Mouse (Mus musculus) erythroblast, embryonic 14.5 days (primary cell): ENCODE results near the gene Itgb1bp1.

ENCODE experiments used
- GATA1 ChIP-seq: IDR thresholded peaks from 2 replicates; pipeline ENCODE4 v1.6.1; 2012; ENCODE audit warnings: low read length, inconsistent platforms, mixed read lengths
- TAL1 ChIP-seq: IDR thresholded peaks from 3 replicates; pipeline ENCODE4 v1.6.1; 2012; ENCODE audit warnings: low read length, inconsistent platforms, mixed read lengths

DNA sequence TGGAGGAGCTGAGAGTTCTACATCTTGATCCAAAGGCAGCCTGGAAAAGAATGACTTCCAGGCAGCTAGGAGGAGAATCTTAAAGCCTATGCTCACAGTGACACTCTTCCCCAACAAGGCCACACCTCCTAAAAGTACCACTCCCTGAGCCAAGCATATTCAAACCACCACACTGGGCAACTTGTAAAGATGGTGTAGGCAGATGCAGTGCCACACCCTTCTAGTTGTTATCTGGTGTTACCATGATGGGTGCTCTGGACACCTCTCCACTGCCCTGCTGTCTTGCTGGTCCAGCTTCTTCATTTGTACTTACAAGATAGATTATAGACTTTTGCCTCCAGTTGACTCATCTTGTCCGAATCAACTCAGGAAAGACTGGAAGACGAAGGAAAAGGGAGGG lies 94.5 kb downstream of the Itgb1bp1 start:
- no peak for TF ChIP-seq GATA1
- TF ChIP-seq TAL1, result no peak
